Mouse (Mus musculus) spleen, postnatal 4 days (tissue): Measurements from ENCODE around the gene Cpne6.
A peak's percentile ranks its signal among the peaks of the same experiment; 100 is the strongest.

Experiments used
- DNase-seq, 2 experiments: peaks; one replicate each; pipeline ENCODE4 v3.0.0; 2022; ENCODE audit warnings: low spot score in 2 of 2

The Cpne6 gene

DNA sequence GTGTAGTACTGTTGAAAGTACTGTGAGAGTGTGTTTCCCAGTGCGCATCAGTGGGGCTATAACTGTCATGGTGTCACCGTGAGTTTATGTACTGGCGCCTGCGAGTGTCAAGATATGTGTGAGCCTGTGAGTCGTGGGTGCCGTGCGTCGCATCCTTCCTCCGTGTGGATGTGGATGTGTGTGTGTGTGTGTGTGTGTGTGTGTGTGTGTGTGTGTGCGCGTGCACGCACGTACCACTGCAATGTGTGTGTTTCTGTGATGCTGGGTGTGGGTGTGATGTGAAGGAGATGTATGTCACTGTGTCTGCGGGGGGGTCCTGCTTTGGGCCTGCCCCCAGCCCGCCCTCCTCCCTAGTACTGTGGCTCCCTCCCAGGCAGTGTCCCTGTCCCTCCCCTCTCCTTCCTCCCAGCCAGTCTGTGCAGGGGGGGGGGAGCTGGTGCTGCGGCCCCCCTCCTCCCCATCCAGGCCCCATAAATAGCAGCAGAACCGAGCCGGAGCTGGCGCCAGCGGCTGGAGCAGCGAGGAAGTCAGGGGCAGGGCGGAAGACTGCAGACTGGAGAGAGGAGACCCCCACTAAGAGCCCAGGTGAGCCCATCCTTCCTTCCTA is at the start of gene Cpne6:
Cpne6 (plus strand) TSS at position 321 of the 607 bp plus-strand sequence.
- no peak for DNase-seq

DNA sequence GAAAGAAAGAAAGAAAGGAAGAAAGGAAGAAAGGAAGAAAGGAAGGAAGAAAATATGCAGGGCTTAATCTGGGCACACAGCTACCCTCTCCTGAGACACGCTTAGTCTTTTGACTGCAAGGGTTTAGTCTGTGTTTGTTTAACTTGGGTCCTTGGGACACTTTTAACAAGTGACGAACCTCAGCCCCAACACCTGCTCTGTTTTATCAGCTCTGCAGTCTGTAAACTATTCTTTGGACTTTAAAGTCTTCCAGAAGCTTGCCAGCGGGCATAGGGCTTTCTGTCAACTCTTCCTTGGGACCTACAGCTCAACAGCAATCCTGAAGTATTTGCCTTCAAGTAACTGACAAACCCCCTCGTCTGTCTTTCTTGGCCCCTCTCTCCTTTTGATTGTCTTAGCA is 48.5 kb upstream of the Cpne6 start:
- no peak for DNase-seq

DNA sequence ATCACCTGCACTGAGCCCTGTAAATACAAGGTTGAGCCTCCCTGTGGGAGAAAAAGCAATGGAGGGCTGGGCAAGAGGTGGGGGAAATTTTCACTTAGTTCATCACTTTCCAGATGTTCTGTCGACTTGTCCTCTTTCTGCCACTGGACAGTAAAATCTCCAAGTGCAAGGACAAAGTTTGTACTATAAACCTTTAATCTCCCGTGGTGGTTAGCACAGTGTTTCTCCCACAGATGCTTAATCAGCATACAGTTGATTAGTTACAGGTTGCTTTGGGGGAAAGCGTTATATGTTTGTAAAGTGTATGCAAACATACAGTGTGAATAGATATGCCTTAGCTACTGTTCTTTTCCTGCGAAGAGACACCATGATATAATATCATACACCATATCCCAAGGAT is 43.8 kb upstream of the Cpne6 start:
- DNase-seq, result no peak

DNA sequence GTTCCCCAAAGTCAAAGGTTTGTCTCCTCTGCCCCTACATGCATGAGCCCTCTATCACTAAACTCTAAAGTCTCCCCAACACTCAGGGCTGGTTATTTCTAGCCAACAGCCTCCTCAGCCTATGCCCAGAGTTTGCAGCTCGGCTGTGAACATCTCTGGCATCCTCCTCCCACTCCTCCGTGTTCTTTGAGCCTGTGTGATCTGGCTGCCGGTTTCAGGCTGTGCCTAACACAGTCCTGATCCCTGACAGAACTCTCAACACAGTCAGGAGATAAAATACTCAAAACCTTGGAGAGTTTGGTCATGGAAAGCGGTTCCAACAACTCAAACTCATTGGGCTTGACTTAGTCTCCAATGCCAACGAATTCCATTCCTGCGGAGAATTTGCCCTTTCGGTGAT is 43.1 kb upstream of the Cpne6 start:
- DNase-seq, result no peak

DNA sequence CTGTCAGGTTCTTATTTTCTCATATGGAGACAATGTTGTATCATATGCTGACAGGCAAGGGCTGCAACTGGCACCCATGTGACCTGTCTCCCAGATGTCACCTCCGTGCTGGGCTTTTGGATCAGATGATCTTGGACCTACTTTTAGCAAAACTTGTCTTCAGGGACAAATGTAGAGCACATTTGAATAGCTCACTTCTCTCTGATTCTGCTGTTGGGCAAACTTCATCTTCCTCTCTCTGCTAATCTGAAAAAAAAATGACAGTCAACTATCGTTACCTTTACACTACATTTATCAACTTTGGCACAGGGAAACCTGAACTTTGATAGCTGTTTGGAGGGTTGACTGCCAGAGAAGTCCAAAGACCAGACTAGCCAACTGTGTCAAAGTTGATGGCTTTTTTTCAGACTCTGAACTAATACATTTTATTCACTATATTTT is 41.9 kb upstream of the Cpne6 start:
- no peak for DNase-seq

DNA sequence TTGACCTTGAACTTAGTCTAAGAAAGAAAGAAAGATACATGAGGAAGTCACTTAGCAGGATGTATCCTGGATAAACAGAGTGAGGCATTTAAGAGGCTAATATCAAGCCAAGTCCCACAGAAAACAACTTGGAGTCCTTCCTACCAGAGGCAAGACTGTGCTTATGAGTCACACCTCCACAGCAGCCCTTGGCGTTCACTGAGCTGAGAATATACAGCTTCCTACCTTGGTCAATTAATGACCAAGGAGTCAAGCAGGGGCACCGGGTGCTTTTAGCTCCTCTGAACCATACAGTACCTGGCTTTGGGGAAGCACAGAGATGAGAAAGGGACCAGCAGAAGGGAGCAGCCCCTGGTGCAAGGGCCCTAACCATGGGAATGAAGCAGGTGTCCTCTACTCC is 41.2 kb upstream of the Cpne6 start:
- DNase-seq, result no peak

DNA sequence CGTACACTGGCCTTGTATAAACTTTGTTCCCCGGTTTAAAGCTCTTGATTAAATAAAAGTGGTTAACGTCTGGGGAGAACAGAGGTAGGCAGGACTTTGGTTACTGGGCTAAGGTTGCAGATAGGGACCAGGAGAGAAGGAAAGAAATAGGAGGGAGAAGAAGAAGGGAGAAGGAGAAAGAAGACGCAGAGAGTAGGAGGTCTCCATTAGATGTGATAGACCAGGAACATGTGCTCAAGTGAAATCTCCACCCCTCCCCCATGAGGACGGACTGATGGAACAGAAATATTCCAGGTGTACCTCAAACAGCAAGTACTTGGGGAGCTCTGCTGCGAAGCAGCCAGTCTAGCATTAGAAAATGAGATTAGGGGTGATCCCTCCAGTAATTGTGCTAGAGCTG is 40.4 kb upstream of the Cpne6 start:
- no peak for DNase-seq

DNA sequence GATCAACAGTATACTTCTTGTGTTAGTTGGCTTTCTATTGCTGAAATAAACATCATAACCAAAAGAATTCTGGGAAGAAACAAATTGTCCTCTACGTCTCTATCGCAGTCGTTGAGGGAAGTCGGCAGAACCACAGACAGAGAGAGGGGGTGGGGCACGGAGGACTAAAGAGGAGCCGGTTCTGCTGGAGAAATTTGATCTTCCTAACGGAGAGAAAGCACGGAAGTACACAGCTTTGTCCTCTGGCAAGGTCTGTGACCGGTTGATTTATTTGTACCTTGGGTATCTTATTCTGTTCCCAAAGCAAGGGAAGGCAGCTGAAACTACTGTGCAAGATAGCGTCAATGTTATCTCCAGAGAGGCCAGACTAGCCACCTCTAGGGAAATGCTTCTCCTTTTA is 39.4 kb upstream of the Cpne6 start:
- no peak for DNase-seq

DNA sequence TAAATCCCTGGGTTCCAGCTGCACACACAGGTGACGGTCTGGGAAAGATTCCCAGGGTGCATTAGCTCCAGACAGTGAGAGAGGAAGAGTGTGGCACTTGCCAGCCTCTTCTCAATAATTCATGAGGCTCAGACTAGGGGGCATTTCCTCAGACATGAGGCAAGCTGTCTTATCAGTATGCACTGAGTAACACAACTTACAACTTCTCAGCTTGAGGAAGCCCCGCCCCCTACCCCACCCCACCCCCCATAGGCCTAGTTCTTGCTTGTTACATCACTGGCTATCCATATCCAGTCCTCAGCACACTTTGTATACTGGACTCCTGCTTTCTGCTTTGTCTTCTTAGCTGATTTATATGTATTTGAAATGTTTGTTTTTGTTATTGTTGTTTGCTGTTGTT is 34.6 kb upstream of the Cpne6 start:
- DNase-seq, result no peak

DNA sequence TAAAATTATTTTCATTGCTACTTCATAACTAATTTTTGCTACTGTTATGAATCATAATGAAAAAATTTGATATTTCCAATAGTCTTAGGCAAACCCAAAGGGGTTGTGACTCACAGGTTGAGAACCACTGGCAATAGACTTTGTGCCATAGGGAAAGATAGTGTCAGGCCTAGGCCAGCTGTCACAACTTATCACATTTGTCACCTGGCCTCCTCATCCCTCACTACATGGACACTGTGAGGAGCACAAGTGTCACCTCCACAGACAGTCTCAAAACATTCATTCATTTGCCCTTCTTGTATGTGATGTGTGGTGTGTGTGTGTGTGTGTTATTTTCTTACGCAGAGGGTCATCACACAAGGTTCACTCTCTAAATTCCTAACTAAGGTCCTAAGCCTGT is 32.8 kb upstream of the Cpne6 start:
- no peak for DNase-seq

DNA sequence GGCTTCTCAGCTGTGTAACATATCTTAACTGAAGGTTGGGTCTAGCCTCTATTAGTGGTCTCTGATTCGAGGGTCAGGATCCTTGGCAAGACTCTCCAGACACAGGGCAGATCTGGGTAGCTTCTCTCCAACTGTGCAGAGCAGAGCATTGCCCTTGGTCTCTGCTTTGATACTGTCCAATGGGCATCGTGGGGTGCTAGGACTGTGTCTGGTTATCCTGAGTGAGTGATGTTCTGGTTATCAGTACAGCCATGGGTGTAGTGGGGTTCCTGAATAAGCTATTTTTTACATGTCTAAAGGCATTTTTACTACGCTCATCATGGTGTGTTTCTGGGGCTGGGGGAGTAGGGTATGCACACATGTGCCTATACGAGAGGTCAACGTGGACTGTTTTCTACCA is 32.4 kb upstream of the Cpne6 start:
- DNase-seq, result peak in 1 of 2 experiments; percentile 17

DNA sequence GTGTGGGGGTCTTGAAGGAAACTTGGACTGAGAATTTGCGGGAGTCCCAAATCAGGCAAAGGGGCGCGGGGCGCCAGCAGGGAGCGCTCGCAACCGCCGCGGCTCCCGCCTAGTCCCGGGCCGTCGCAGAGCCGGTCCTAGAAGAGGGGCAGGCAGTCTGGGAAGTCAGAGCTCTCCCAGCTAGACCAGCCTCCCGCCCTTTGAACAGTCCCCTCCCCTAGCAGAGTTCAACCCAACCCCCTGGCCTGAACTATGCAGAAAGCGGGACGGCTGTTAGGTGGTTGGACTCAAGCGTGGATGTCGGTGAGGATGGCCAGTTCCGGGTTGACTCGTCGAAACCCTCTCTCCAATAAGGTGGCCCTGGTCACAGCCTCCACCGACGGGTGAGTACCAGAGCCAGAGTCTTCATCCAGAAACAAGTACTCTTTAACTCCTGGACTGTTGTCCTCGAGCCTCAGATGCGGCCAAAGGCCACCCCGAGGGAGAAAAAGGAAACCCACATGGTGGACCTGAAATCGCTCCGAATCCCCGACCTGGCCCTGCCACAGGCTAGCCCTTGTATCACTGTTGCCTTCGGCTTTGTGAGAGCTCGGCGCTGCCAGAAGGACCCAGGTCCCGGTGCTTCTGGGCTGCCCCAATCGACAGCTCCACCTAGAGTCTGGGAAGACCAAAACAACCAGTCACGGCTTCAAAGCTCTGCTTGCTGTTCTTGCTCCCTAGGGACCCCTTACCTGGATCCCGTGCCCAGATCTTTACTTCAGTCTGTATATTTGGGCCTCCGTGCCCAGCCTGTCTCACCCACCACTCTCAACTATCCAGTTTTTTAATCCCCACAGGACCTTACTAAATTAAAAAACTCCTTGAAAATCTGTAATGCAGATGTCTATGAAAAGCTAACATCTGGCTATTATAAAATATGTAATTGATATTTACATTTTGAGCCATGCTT is 31.3 kb upstream of the Cpne6 start, which contains the start of gene Dhrs4:
Dhrs4 (plus strand) TSS at position 108 of the 949 bp plus-strand sequence.
- DNase-seq, result peak; percentile 83 to 91

DNA sequence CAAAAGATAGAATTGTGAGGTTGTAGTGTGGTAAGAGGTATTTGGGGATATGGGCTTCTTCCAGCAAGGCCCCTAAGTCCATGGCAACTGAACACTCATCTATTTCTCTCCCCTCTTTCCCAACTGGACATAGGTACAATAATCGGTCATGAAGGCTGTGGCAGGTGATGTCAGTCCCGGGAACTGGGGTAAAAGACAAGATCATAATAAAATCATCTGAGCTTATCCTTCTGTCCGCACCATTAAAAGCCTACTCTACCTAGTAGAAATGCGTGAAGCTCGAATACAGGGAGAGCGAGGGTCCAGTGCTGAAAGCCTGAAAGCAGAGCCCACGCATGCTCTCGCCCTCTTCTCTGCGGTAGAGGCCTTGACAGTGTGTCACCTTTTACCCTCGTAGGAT is 30.6 kb upstream of the Cpne6 start:
- DNase-seq, result no peak

DNA sequence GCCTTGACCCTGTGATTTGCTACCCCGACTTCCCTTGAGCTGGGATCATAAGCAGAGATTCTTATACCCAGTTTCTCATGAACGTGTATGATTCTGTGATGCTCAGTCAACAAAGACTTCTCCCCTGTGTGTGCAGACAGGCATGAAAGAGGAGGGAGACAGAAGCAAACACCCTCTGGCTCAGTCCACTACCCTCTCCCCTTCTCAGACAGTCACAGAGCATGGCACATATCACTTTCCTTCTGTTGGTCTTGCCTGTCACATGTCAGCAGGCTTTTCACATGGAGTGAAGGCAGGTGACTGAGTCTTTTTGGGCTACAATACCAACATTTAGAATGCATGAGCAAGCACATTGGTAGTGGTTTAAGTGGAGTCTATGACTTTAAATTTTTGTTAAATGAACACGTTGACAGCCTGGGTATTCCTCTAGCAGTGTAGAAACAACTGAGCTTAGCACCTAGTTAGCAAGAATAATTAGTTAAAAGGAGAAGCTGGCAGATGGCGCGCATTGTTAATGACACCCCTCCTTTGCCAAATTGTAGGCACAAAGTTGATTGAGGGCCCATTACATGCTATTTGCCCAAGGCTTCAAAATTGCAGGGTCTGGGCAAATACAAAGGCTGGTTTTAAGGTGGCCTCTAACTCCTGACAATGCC is 25.7 kb upstream of the Cpne6 start:
- DNase-seq, result no peak

DNA sequence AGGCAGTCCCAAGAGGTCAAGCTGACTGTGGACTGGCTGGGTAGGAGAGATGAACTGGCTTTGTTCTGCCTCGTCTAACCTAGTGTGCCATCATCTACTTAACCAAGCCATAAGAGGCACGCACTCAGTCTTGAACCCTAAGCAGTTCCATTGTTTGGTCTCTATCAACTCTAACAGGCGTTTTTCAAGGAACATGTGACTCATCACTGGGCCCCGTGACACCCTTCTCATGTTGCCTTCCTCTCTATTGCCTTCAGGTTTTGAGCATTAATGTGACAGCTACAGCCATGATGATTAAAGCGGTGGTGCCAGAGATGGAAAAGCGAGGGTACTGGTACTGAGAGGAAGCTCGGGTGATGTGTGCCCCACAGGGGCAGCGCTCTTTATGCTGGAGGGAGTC is 23.4 kb upstream of the Cpne6 start:
- no peak for DNase-seq

DNA sequence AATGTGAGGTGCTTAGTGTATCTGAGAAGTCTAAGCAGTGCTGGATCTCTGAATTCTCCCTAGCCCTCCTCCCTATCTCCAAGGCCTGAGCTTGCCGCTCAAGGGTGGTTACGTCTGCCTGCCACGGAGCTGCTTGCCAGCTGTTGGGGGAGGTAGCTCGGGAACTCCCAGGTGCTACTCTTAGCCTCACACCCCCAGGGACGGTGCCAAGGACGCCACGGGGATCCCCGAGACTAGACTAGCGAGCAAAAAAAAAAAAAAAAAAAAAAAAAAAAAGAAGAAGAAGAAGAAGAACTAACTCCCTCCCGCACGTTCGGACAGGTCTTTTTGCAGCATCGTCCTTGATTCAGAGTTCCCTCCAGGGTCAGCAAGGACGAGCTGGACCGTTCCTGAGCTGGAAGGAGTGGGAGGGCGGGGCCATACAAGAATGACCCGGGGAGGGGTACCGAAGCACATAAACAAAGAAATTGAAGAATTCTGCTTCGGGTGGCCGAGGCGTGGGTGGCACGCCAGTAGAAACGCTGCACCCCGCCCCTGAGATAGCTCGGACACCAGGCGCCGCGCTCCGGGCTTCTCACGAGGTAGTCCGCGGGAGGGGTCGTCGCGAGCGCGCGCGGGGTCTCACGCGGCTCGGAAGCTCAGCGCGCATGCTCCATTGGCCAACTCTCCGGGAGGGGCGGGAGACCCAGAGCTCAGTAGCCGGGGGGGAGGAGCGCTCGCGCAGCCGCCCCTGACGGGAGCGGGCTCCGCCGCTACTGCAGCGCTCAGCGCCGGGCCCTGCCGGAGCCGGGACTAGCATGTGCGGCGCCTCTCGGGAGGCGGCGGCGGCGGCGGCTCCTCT is 19.7 kb upstream of the Cpne6 start, which contains the start of gene Carmil3:
Carmil3 (plus strand) TSS at position 291 of the 841 bp plus-strand sequence.
- DNase-seq, result peak in 1 of 2 experiments; percentile 70

DNA sequence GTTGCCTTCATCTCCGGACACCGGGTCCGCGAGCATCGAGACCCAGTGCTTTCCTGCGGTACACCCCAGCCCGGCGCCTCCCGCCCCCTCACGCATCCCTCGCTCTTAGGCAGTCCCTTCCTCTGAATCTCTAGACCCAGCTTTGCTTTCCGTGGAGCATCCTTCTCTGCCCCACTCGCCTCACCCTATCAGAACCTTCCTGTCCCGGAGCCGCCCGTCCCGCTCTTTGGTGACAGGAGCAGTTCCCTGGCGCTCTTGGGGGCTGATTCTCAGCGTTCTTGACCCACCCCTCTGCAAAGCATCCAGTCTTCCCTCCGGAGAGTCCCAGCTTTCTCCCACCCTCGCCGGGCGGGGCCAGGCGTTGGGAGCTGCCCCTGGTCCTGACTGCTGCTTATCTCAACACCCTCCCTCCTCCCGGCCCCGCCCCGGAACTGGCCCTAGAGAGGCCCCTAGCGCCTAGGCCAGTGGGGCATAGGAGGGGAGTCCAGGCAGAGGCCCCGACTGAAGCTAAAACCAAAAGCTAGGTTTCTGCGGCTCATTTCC is 18.9 kb upstream of the Cpne6 start:
- DNase-seq, result peak; percentile 70 to 85

DNA sequence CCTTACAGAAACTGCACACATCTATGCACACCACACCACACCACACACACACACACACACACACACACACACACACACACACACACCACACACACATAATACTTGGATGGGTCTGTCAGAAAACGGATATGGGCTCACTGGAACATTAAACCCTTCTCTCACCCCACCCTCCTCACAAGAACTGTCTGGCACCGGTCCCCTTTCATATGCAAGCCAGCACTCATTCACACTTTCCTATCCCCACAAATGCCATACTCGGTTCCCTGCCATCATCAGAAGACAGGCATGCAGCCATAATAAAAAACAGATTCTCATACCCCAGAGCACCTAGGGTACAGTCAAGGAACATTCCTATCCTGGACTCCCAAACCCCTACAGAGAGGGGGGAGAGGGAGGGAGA is 18.1 kb upstream of the Cpne6 start:
- no peak for DNase-seq

DNA sequence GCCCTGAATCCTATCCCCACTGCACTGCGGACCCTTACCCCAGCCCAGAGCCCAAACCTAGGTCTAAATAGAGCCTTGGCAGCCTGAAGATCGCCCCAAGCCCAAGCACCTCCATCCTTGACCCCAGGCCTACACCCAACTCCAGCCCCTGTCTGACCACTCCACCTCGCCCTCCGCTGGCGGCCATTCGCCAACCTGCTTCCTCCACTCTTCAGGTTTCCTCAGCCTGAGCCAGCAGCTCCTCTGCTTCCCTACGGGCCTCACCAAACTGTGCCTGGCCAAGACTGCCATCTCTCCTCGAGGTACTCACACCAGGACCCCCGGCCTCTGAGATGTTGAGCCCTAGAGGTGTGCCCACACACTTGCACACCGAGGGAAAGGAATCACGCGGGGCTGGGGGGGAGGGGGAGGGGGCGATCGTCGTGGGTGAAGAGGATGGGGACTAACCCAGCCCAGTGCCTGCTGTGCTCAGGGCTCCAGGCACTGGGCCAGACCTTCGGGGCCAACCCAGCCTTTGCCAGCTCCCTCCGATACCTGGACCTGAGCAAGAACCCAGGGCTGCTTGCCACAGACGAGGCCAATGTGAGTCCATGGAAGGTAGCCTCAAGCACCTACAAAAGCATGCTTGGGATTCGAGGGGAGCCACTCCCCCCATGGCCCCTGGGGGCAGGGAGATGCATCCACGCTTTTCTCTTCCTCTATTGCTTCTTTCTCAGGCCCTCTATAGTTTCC is 14.6 kb upstream of the Cpne6 start:
- no peak for DNase-seq

DNA sequence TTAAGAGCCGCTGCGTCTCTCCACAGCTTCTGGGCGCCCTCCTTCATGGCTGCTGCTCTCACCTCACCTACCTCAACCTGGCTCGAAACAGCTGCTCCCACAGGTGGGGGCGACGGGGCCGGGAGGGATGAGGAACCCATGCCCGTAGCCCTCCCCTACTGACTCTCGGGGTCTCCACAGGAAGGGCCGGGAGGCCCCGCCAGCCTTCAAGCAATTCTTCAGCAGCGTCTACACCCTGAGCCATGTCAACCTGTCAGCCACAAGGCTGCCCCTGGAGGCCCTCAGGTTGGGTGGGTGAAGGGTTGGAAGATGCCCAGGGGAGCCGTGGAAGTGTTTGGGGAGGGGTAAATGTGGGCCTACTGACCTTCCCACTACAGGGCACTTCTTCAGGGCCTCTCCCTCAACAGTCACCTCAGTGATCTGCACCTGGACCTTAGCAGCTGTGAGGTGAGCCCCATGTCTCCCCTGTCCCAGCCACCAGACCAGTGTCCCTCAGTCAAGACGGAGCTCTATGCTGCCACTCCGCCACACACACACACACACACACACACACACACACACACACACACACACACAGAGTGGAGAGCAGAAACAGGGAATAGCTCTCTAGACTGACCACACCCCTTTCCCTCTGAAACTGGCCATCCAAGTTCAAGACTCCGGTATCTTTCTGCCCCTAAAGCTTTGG is 13.3 kb upstream of the Cpne6 start:
- DNase-seq, result no peak
